In the genomic region with DNA sequence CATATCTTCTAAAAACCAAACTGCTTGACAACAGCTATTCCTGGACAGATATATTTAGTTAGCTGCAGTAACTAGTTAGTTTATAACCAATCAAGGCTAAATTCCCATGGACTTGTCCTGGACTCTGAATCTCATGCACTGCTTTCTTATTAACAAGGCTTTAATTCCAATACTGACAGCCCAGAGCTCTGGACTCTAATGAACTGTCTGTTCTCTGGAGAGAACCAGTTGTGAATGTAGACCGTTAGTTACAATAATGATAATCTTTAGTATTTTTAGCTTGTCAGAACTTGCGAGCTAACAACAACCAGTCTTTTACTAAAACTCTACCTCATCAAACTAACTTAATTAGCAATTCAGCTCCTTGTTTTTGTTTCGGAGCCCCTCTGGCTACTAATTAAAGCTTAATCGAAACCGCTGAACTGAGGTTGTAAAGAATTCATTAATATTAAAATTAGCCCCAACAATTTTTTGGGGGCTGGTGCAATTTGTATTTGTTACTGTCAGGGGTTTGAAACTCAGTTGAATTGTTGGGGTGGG, we compare ENCODE assay signal across 19 mouse cellular contexts.
"Had no signal": no experiment of that assay in that cellular context is flagged by ENCODE, and none has a peak within 500 bp of the region (broad histone marks: within the 10 kb centered on the region; RNA-seq: fewer than 3 reads in every experiment).

No protein-coding gene starts in this region.

- H3K36me3 ChIP-seq: kidney, embryonic 15.5 days; limb, embryonic 10.5 days; limb, embryonic 13.5 days; liver, embryonic 12.5 days; liver, embryonic 15.5 days; lung, embryonic 15.5 days; midbrain, embryonic 10.5 days; midbrain, embryonic 13.5 days; neural tube, embryonic 12.5 days; neural tube, embryonic 15.5 days had no signal

- DNase-seq: kidney, adult 18-20 months; kidney, postnatal 25 days; liver; lung, adult 18-20 months; lung, postnatal 10 days; lung, postnatal 36 days; thymus, adult 18-20 months; thymus, postnatal 36 days had no signal

- H3K27me3 ChIP-seq: kidney, embryonic 15.5 days; limb, embryonic 13.5 days; liver, embryonic 12.5 days; liver, embryonic 15.5 days; lung, embryonic 15.5 days; megakaryocyte, embryonic 14.5 days; midbrain, embryonic 13.5 days; neural tube, embryonic 12.5 days; neural tube, embryonic 15.5 days had no signal

- H3K9ac ChIP-seq: kidney, embryonic 15.5 days; limb, embryonic 13.5 days; liver, embryonic 12.5 days; liver, embryonic 15.5 days; lung, embryonic 15.5 days; midbrain, embryonic 13.5 days; neural tube, embryonic 12.5 days; neural tube, embryonic 15.5 days had no signal

- H3K9me3 ChIP-seq: kidney, embryonic 15.5 days; limb, embryonic 10.5 days; limb, embryonic 13.5 days; liver, embryonic 12.5 days; liver, embryonic 15.5 days; lung, embryonic 15.5 days; midbrain, embryonic 10.5 days; midbrain, embryonic 13.5 days; neural tube, embryonic 12.5 days; neural tube, embryonic 15.5 days had no signal

- H3K4me2 ChIP-seq: kidney, embryonic 15.5 days; limb, embryonic 13.5 days; liver, embryonic 12.5 days; liver, embryonic 15.5 days; lung, embryonic 15.5 days; midbrain, embryonic 13.5 days; neural tube, embryonic 12.5 days; neural tube, embryonic 15.5 days had no signal

- H3K27ac ChIP-seq: kidney, embryonic 15.5 days; limb, embryonic 10.5 days; limb, embryonic 13.5 days; liver, embryonic 12.5 days; liver, embryonic 15.5 days; lung, embryonic 15.5 days; midbrain, embryonic 10.5 days; midbrain, embryonic 13.5 days; neural tube, embryonic 12.5 days; neural tube, embryonic 15.5 days had no signal

- ATAC-seq: liver, embryonic 12.5 days; midbrain, embryonic 13.5 days had no signal

- H3K4me3 ChIP-seq: kidney, embryonic 15.5 days; limb, embryonic 10.5 days; limb, embryonic 13.5 days; liver, embryonic 12.5 days; liver, embryonic 15.5 days; lung, embryonic 15.5 days; megakaryocyte, embryonic 14.5 days; midbrain, embryonic 10.5 days; midbrain, embryonic 13.5 days; neural tube, embryonic 12.5 days; neural tube, embryonic 15.5 days had no signal

- H3K4me1 ChIP-seq: limb, embryonic 13.5 days; liver, embryonic 12.5 days; liver, embryonic 15.5 days; lung, embryonic 15.5 days; megakaryocyte, embryonic 14.5 days; midbrain, embryonic 10.5 days; neural tube, embryonic 12.5 days; neural tube, embryonic 15.5 days had no signal
